Mouse (Mus musculus): Measurements from ENCODE around the gene Myo1d. TPM values are rescaled to one million over a fixed set of nuclear protein-coding genes. Genes with fewer than 3 reads are reported as not detected.

The Myo1d gene
- polyA plus RNA-seq, 1 experiment from 2014 or later, result 1.9 TPM

- Histone ChIP-seq H3K9ac (replicated peaks) (no peak overlapping the region), H3K9me3 (no peaks in the 10 kb centered on the region), H3K4me2 (replicated peaks) (no peak overlapping the region), H3K4me3 (no peak overlapping the region), H3K36me3 (no peaks in the 10 kb centered on the region), H3K27me3 (no peaks in the 10 kb centered on the region), H3K4me1 (peaks cover 39% of the 10 kb centered on the region), H3K27ac (replicated peaks) (peak overlapping the region; percentile 83)
- WGBS, result 54% methylated on average over 5 of the region's 5 CpGs
- no peak; the same call in 1 of the 2 replicates for ATAC-seq (replicated peaks)
Observed at GRCm38 (mm10) chr11:80489882-80490196, 290.0 kb downstream of the Myo1d start.

DNA sequence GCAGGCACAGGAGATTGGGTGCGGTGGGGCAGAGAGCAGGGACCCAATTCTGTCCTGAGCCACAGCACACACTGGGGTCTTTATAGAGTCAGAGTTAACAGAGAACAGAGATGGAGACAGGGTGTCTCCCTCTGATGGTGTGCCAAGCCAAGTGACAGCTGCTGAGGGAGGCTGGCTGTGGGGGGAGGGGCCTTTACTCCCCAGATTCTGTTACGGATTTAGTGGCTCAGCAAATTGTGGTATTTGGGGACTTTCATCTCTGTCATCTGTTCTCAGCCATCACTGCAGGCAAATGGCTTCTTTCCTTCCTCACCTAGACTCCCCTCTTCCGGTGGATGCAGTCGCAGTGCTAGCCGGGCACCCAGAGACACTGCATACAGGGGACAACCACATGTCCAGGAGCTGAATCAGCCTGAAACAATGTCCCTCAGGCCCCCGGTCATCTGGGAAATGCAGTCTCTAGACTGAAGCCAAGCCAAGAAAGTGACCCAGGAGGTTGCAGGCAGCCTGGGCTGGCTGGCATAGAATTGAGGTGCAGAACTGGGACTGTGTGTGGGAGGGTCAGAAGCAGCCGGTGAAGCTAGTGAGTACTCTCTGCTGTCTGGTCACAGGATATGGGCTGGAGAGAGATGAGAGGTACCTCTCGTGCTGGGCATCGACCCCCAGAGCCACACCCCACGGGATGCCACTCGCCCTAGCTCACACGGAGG is 290.5 kb downstream of the Myo1d start:
- H3K4me1 ChIP-seq, result peaks cover 44% of the 10 kb centered on the region

GRCm38 (mm10) chr11:80487904-80488587 is 291.8 kb downstream of the Myo1d start:
- Histone ChIP-seq H3K4me1 (peaks cover 57% of the 10 kb centered on the region), H3K4me3 (no peak overlapping the region), H3K27me3 (no peaks in the 10 kb centered on the region), H3K4me2 (replicated peaks) (no peak overlapping the region), H3K9ac (replicated peaks) (no peak overlapping the region), H3K27ac (replicated peaks) (no peak overlapping the region), H3K9me3 (no peaks in the 10 kb centered on the region), H3K36me3 (no peaks in the 10 kb centered on the region)
- ATAC-seq (replicated peaks), result no peak
- WGBS, result 58% methylated on average over 15 of the region's 15 CpGs

More for the DNA sequence above, 290.5 kb downstream of the Myo1d start:
- Histone ChIP-seq H3K9ac (replicated peaks) (no peak overlapping the region), H3K36me3 (no peaks in the 10 kb centered on the region), H3K9me3 (no peaks in the 10 kb centered on the region), H3K4me3 (no peak overlapping the region), H3K27me3 (no peaks in the 10 kb centered on the region), H3K27ac (replicated peaks) (peak overlapping the region; percentile 83), H3K4me2 (replicated peaks) (no peak overlapping the region)
- WGBS, result 47% methylated on average over 12 of the region's 12 CpGs
- ATAC-seq (replicated peaks), result peak; percentile 44

- Histone ChIP-seq H3K36me3 (no peaks in the 10 kb centered on the region), H3K9me3 (no peaks in the 10 kb centered on the region), H3K9ac (replicated peaks) (no peak overlapping the region), H3K27me3 (no peaks in the 10 kb centered on the region), H3K4me2 (replicated peaks) (no peak overlapping the region), H3K4me1 (peaks cover 78% of the 10 kb centered on the region), H3K4me3 (no peak overlapping the region), H3K27ac (replicated peaks) (peak overlapping the region; percentile 82)
- no peak for ATAC-seq (replicated peaks)
- 82% methylated on average over 10 of the region's 10 CpGs for WGBS
Observed at GRCm38 (mm10) chr11:80485622-80486206, 294.1 kb downstream of the Myo1d start.

DNA sequence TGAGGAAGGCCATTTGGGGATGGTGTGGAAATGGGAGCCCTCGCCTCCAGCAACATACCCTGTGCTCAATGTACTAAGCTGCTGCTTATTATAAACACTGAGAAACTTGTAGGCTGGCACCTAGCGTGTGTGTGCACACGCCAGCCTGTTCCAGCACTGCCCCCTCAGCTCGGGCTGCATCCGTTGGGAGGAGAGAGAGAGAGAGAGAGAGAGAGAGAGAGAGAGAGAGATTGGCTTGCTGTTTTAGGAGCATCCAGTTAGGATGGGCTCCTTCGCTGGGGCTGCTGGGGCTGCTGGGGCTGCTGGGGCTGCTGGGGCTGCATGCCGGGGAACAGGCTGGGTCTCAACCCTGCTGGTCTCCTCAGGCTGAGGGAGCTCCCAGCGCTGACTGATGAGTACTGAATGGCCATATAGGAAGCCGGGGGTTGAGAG is 294.7 kb downstream of the Myo1d start:
- peaks cover 81% of the 10 kb centered on the region for H3K4me1 ChIP-seq
- peak overlapping the region; percentile 82 for H3K27ac ChIP-seq (replicated peaks)
- 70% methylated on average over 9 of the region's 9 CpGs for WGBS

DNA sequence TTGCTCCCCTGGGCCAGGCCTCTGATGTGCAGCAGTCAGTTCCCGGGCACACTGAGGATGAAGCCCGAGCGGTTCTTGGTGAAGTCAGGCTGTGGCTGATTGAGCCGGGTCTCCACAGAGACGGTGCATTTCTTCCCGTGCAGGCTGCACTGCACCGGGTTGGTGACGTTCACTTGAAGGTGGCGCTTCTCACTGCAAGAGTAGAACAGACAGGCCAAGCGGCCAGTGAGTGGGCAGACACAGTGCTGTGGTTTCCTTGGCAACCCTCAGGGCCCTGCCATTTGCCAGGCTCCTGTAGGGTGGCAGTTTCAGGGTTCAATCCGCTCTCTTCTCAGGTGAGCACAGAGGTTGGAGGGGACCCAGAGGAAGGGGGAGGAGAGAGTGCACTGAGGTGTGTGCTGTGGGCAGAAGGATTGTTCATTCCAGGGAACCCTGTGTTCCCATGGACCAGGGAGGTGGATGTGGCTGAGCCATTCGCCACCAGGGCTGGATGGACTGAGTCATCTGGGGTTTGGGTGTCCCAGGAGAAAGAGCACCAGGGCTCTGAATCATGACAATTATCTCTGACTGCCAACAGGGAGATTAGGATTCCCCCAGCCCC is 295.5 kb downstream of the Myo1d start:
- peak overlapping the region; percentile 16 for H3K4me3 ChIP-seq
- peaks cover 78% of the 10 kb centered on the region for H3K4me1 ChIP-seq
- peak overlapping the region; percentile 92 for H3K4me2 ChIP-seq (replicated peaks)
- ATAC-seq (replicated peaks), result peak; percentile 78
- WGBS, result 22% methylated on average over 12 of the region's 12 CpGs
- H3K27ac ChIP-seq (replicated peaks), result peak overlapping the region; percentile 82
- H3K9me3 ChIP-seq, result no peaks in the 10 kb centered on the region
- 0 out of 2 replicates have a peak, but pooled peaks cover 4% of the 10 kb centered on the region for H3K36me3 ChIP-seq
- H3K9ac ChIP-seq (replicated peaks), result peak overlapping the region; percentile 33
- no peaks in the 10 kb centered on the region for H3K27me3 ChIP-seq

More for the DNA sequence above, 294.7 kb downstream of the Myo1d start:
- no peak overlapping the region for H3K4me3 ChIP-seq
- no peak for ATAC-seq (replicated peaks)
- H3K9me3 ChIP-seq, result no peaks in the 10 kb centered on the region
- no peak overlapping the region for H3K9ac ChIP-seq (replicated peaks)
- no peaks in the 10 kb centered on the region for H3K36me3 ChIP-seq
- H3K4me2 ChIP-seq (replicated peaks), result no peak overlapping the region
- H3K27me3 ChIP-seq, result no peaks in the 10 kb centered on the region

DNA sequence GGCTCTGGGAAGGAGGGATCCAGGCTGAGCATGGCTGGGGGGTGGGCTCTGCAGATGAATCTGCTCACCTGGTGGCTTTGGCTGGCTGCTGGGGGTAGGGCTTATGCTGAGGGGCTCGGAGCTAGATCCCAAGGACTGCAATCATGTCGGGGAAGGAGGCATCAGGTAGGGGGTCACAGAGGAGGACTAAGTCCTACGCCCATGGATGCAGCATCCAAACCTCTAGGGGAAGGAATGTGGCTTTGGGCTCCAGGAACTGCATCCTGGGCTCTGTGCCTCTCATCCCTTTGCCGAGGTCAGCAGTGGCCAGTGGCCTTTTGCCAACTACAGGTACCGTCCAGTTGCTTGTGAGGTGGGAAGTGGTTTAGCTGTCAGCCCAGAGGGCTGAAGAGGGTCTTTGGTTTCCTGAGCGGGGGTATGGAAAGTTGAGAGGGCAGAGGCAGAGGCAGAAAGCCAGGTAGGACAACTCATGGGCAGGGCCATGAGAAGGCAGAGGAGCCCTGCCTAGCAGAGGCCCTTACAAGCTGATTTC is 296.2 kb downstream of the Myo1d start:
- Histone ChIP-seq H3K4me2 (replicated peaks) (peak overlapping the region; percentile 92), H3K9me3 (no peaks in the 10 kb centered on the region), H3K27ac (replicated peaks) (peak overlapping the region; percentile 82), H3K27me3 (no peaks in the 10 kb centered on the region), H3K36me3 (0 out of 2 replicates have a peak, but pooled peaks cover 4% of the 10 kb centered on the region), H3K4me3 (peak overlapping the region; percentile 16), H3K9ac (replicated peaks) (peak overlapping the region; percentile 33), H3K4me1 (peaks cover 71% of the 10 kb centered on the region)
- WGBS, result 72% methylated on average over 6 of the region's 6 CpGs
- 0 out of 2 replicates have a peak, but pooled peaks have one; percentile 2 for ATAC-seq (replicated peaks)

DNA sequence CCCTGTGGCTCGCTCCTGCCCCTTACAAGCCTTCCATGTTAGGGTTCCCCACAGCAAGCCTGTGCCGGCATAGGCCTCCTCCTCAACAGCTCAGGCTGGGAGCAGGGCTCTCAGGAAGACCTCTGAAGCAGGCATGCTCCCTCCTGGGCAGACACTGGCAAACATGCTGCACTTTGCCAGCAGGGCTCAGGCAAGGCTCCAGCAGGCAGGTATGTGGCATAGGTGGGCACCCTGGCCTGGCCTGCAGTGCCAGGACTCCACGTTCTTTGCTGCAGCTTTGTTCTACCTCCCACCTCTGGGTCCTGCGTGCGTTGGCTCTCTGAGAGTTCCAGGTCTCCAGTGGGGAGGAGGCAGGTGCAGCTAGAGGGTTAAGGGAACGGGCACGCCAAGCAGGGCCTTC is 296.9 kb downstream of the Myo1d start:
- WGBS, result 74% methylated on average over 7 of the region's 7 CpGs
- H3K9ac ChIP-seq (replicated peaks), result peak overlapping the region; percentile 16
- ATAC-seq (replicated peaks), result no peak
- 0 out of 2 replicates have a peak, but pooled peaks cover 4% of the 10 kb centered on the region for H3K36me3 ChIP-seq
- H3K27me3 ChIP-seq, result no peaks in the 10 kb centered on the region
- no peaks in the 10 kb centered on the region for H3K9me3 ChIP-seq
- 0 out of 2 replicates have a peak overlapping the region, but pooled peaks have one; percentile 16 for H3K4me3 ChIP-seq
- peak overlapping the region; percentile 82 for H3K27ac ChIP-seq (replicated peaks)
- H3K4me2 ChIP-seq (replicated peaks), result peak overlapping the region; percentile 92
- H3K4me1 ChIP-seq, result peaks cover 65% of the 10 kb centered on the region

GRCm38 (mm10) chr11:80482347-80482746 is 297.5 kb downstream of the Myo1d start:
- H3K4me1 ChIP-seq, result peaks cover 59% of the 10 kb centered on the region
- H3K36me3 ChIP-seq, result 0 out of 2 replicates have a peak, but pooled peaks cover 4% of the 10 kb centered on the region
- peak overlapping the region; percentile 82; the same call in 1 of the 2 replicates for H3K27ac ChIP-seq (replicated peaks)
- H3K9ac ChIP-seq (replicated peaks), result peak overlapping the region; percentile 16
- WGBS, result 81% methylated on average over 10 of the region's 10 CpGs
- ATAC-seq (replicated peaks), result no peak
- peak overlapping the region; percentile 16; the same call in 1 of the 2 replicates for H3K4me3 ChIP-seq
- H3K4me2 ChIP-seq (replicated peaks), result peak overlapping the region; percentile 92
- no peaks in the 10 kb centered on the region for H3K9me3 ChIP-seq
- H3K27me3 ChIP-seq, result no peaks in the 10 kb centered on the region

- H3K4me1 ChIP-seq, result peaks cover 59% of the 10 kb centered on the region
- ATAC-seq (replicated peaks), result no peak
- H3K4me3 ChIP-seq, result peak overlapping the region; percentile 59
- no peaks in the 10 kb centered on the region for H3K27me3 ChIP-seq
- H3K9me3 ChIP-seq, result no peaks in the 10 kb centered on the region
- H3K36me3 ChIP-seq, result 0 out of 2 replicates have a peak, but pooled peaks cover 4% of the 10 kb centered on the region
- H3K9ac ChIP-seq (replicated peaks), result peak overlapping the region; percentile 42
- peak overlapping the region; percentile 92 for H3K4me2 ChIP-seq (replicated peaks)
- WGBS, result 67% methylated on average over 13 of the region's 13 CpGs
- peak overlapping the region; percentile 35; the same call in 1 of the 2 replicates for H3K27ac ChIP-seq (replicated peaks)
Observed at GRCm38 (mm10) chr11:80481409-80482050, 298.3 kb downstream of the Myo1d start.
